Mouse (Mus musculus): ENCODE measurements around the gene Ngrn.

Ngrn gene

DNA sequence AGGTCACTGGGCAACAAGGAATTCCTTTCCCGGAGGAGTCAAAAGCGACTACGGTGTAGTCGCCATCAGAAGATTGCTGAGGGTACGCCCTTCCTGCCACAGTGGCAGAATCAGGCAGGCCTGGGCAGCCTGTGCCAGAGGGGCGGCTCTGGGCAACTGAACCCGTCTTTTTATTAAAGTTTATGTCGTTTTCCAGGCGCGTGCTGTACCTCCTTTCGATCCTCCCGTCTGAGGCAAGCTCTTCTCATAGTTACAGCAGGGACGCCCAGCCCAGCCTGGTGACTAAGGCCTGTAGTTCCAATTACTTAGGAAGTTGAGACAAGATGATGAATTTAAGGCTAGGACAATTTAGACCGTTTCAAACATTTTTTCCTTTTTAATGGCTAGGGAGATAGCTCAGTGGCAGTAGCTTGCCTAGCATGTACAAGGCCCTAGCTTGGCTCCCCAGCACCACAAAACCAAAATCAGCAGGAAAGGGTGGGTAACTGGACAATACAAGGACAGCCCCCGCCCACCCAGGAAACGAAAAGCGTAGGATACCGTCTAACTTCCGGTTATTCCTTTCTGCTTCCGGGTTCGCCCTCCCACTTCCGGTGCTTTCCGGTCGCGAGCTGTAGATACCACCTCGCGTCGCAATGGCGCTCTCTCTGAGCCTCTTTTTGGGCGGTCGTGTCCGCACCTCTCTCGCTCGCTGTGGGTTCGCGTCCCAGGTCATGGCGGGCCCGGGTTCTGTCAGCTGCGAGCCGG lies at the start of gene Ngrn:
Gene Ngrn (plus strand): TSS at position 591 of the 747 bp plus-strand sequence.
- peak; percentile 89 to 95 for DNase-seq (ENCODE audit: inconsistent age in 2 of 2, low spot score in 1 of 2)

DNA sequence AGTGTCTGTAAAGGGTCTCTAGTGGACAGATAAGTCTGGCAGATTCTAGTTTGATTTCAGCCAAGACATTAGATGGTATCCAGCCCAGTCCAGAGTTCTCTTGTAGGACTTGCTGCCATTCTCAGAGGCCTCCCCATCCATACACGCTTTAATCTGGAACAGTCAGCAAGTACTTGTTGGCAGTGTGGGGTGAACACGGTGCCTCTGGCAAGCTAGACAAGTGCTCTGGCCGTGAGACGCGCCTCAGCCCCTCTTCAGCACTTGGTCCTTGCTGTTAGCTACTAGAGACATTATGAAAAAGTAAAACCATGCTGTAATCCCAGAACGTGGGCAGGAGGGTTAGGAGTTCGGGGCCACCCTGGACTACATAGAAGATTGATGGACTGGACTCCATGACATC lies 47.4 kb upstream of the Ngrn start:
- no peak for DNase-seq (ENCODE audit: inconsistent age in 2 of 2, low spot score in 1 of 2)

DNA sequence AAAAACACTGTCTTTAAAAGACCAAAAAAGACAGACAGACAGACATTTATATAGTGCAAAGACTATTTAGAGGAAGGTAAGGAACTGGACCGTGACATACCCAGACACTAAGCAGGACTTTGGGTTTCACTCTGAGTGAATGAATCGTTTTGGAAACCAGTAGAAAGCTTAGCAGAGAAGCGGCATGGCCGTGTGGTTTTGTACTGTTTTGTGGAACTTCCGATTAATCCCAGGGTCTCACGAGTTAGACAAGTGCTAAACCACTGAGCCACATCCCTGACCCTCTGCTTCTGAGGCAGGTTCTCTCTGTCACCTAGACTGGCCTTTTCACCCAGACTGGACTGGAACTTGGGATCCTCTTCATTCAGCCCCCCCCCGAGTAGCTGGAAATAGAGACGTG lies 46.6 kb upstream of the Ngrn start:
- no peak for DNase-seq (ENCODE audit: inconsistent age in 2 of 2, low spot score in 1 of 2)

DNA sequence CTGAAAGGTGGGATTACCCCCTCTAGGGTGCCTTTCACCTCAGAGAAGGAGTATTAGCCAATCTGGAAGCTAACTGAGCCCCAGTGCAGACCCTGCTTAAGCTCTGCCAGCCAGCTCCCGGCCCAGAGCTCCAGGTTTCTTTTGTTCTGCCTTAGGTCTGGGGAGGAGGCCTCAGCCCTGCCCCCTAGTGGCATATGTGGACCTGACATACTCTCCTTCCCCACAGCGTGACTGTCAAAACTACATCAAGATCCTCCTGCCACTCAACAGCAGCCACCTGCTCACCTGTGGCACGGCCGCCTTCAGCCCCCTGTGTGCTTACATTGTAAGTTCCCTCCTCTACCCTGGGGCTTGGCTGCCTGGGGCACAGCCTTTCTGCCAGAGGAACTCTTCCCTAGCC lies 45.6 kb upstream of the Ngrn start:
- peak; percentile 77 to 92 for DNase-seq (ENCODE audit: inconsistent age in 2 of 2, low spot score in 1 of 2)

DNA sequence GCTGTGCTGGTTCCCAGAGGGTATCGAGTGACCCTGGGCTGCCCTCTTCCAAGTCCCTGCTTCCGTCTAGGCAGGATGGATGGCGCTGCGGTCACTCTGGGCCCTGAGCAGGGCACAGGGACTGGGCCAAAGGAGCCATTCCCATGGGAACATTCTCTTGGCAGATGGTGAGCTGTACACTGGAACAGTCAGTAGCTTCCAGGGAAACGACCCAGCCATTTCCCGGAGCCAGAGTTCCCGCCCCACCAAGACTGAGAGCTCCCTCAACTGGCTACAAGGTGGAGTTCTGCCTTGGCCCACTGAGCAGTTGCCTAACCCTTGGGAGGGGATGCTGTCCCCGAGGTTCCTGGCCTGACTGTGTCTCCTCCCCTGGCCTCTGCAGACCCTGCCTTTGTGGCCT lies 44.4 kb upstream of the Ngrn start:
- peak; percentile 61 to 82 for DNase-seq (ENCODE audit: inconsistent age in 2 of 2, low spot score in 1 of 2)

DNA sequence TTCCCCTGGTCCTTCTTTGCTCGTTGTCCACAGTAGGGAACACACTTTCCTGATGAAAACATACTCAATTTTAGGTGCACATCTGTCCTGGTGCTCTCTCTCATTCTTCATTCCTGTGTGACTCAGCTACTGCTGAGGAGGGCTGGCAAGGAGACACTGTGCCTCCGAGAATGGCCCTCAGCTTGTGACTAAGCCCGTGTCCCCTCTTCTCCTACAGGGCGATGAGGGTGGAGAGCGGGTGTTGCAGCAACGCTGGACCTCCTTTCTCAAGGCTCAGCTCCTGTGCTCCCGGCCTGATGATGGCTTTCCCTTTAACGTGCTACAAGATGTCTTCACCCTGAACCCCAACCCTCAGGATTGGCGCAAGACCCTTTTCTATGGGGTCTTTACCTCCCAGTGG lies 42.3 kb upstream of the Ngrn start:
- DNase-seq (ENCODE audit: inconsistent age in 2 of 2, low spot score in 1 of 2): peak; percentile 80

DNA sequence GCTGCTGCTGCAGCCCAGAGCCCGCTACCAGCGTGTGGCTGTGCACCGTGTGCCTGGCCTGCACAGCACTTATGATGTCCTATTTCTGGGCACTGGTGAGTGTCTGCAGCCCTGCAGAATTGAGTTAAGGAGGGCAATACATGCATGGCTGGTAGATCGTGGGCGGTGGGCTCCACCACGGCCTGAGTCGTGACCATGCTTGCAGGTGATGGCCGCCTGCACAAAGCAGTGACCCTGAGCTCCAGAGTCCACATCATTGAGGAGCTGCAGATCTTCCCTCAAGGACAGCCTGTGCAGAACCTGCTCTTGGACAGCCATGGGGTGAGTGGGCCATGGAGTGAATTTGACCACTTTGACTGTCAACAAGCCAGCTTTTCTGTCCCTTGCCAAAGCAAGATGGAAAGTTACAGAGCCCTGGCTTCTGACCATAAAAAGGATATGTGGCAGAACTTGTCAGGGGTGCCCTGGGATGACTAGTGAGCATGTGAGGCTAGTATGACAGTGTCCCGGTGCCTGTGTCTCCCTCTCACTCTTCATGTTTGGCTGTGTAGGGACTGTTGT lies 40.7 kb upstream of the Ngrn start:
- peak; percentile 70 to 79 for DNase-seq (ENCODE audit: inconsistent age in 2 of 2, low spot score in 1 of 2)

DNA sequence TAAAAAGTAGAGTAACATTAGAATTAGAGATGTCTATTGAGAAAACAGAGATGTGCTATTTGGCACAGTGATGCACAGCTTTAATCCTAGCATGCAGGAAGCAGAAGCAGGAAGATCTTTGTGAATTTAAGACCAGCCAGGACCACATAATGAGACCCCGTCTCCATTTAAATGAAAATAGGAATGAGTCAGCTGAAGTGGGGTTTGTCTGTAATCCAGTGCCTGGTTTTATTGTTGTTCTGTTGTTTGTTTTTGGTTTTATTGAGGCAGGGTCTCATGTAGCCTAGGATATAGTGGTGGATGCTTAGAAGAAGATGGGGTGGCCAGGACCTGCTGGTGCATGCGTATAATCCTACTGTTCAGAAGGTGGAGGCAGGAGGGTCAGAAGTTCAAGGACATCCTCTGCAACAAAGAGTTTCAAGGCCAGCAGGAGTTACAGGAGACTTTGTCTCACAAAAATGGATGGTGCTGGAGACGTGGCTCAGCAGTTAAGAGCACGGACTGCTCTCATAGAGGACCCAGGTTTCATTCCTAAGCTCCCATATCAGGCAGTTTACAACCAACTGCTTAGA lies 39.8 kb upstream of the Ngrn start:
- peak in 1 of 2 experiments; percentile 51 for DNase-seq (ENCODE audit: inconsistent age in 2 of 2, low spot score in 1 of 2)

DNA sequence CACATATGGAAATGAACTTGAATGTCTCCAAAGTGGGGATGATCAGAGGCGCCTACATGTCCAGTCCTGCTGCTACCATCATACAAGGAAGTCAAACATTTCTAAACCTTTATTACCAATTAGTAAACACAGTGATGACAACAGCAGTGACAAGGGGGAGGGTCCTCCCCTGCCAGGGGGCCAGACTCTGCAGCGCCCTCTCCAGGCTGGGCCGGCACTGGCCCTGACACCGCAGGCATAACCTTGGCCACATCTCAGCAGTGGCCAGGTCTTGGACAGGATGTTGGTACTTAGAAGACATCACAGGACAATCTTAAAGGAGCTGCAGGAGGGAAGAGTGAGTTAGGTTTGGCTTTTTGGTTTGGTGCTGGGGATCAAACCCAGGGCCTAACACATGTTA lies 34.0 kb upstream of the Ngrn start:
- peak in 1 of 2 experiments; percentile 46 for DNase-seq (ENCODE audit: inconsistent age in 2 of 2, low spot score in 1 of 2)

DNA sequence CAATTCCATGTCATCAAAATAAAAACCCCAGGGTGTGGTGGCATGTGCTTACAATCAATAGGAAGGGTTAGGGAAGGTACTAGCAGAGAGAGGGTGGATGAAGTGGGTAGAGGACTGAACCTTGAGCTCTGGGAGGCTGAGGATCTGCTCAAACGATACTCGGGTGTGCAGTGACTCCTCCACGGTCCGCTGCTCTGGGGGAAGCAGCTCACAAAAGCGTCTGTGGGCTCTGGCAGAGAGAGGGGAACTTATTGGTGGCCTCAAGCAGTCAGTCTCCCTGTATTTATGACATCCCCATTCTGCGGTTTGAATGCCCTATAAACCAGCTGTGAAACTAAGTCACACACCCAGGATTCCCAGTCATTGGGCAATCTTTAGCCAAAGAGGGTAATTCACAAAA lies 30.8 kb upstream of the Ngrn start:
- peak in 1 of 2 experiments; percentile 32 for DNase-seq (ENCODE audit: inconsistent age in 2 of 2, low spot score in 1 of 2)

DNA sequence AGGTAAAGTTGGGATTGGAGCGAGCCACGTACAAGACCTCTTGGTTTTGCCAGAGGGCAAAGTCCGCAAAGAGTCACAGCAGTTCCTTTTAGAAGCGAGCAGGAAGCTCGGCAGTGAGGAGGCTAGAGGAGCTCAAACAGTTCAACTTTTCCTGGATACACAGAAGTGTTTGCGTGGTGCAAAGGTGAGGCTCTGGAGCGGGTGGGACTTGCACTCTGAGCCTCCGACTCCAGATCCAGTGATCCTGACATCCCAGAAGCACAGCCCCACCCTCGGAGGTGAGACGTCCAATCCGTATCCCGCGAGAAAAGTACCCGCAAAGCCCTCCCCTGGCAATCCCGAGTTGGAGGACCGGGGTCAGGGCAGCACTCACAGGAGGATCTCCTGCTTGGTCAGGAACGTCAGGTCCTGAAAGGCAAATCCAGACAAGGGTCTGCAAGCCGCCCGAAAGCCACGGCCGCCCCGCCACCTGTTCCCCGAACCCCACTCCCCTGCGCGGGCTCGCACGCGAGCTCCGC lies 29.0 kb upstream of the Ngrn start:
- no peak for DNase-seq (ENCODE audit: inconsistent age in 2 of 2, low spot score in 1 of 2)

DNA sequence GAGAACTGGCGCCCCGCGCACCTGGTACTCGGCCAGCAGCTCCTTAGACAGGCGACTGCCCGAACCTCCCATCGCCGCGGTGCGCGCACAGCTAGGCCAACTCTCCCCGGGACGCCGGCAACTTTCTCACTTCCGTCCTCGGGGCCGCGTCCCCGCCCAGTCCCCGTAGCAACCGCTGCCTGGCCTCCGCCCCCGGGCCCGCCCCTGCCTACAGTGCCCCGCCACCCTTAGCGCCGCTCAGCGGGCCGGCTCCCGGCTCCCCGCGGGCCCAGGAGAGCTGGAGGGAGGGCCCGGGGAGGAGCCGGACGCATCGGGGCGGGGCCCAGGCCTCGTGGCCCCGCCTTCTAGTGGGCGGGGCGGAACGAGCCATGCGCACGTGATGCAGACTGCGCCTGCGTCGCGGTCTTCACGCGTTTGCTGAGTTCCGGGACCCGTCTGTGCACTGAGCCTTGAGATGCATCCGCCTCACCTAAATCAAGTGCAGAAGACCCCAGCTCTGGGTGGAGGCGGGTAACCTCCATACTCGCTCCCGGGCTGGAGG lies 28.5 kb upstream of the Ngrn start, which contains the start of the genes Cib1 and Gdpgp1:
Gene Cib1 (minus strand): TSS at position 325 of the 541 bp plus-strand sequence.
Gene Gdpgp1 (plus strand): TSS at position 377 of the 541 bp plus-strand sequence.
- DNase-seq (ENCODE audit: inconsistent age in 2 of 2, low spot score in 1 of 2): peak; percentile 99

DNA sequence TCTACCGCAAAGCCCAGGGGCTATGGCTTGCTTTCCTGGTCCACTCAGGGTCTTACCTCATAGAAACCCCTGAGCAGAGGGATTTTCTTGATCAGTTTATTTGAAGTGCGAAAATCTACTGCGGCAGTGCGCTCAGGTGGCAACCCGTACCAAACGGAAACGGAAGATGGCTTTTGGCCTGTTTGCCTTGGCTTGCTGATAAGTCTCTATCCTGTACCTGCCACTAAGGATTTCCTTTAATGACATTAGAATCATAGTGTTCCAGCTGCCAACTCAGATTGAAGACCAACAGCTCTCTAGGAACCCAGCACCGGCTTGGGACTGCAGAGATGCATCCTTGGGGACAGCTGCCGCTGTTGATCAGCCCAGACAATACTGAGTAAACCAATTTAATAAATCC lies 27.2 kb upstream of the Ngrn start:
- no peak for DNase-seq (ENCODE audit: inconsistent age in 2 of 2, low spot score in 1 of 2)

DNA sequence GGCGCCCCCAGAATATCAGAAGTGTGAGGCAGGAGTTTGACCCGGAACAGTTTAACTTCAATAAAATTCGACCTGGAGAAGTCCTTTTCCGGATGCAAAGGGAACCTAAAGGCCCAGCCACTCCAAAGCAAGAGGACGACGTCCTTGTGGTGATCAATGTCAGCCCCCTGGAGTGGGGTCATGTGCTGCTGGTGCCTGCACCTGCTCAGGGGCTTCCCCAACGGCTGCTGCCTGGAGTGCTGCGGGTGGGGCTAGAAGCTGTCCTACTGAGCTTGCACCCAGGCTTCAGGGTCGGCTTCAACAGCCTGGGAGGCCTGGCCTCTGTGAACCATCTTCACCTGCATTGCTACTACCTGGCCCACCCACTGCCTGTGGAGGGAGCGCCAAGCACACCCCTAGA lies 22.5 kb upstream of the Ngrn start:
- DNase-seq (ENCODE audit: inconsistent age in 2 of 2, low spot score in 1 of 2): peak in 1 of 2 experiments; percentile 22

DNA sequence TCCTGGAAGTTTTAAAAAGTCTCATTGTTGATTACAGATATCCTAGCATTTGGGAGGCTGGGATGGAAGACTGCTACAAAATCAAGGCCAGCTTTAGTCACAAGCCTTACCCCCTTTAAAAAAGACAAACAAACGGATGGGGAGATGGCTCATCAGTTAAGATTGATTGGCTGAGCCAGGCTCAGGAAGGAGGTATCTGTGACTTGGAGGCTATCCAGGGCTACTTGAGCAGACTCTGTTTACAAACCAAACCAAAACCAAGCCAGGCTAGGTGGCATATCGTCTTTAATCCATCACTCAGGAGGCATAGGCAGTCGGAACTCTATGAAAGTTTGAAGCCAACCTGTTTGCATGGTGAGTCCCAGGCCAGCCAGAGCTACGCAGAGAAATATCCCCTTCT lies 19.4 kb upstream of the Ngrn start:
- peak in 1 of 2 experiments; percentile 62 for DNase-seq (ENCODE audit: inconsistent age in 2 of 2, low spot score in 1 of 2)

DNA sequence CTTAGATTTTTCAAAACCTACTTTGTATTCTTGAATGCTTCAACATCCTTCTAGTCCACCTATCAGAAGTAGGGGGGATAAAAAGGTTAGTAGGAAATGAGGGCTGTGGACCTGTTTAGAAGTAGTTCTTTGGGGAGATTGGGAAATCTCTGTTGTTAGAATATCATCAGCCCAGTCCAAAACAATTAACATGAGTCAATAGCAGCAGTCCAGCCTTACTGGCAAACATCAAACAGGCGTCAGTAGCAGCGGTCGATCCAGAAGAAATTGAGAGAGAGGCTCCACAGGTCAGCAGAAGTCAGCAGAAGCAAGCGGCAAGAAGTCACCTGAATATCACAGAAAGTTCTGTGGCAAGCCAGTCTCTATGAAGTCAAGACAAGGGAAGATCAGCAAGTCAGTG lies 16.2 kb upstream of the Ngrn start:
- DNase-seq (ENCODE audit: inconsistent age in 2 of 2, low spot score in 1 of 2): no peak

DNA sequence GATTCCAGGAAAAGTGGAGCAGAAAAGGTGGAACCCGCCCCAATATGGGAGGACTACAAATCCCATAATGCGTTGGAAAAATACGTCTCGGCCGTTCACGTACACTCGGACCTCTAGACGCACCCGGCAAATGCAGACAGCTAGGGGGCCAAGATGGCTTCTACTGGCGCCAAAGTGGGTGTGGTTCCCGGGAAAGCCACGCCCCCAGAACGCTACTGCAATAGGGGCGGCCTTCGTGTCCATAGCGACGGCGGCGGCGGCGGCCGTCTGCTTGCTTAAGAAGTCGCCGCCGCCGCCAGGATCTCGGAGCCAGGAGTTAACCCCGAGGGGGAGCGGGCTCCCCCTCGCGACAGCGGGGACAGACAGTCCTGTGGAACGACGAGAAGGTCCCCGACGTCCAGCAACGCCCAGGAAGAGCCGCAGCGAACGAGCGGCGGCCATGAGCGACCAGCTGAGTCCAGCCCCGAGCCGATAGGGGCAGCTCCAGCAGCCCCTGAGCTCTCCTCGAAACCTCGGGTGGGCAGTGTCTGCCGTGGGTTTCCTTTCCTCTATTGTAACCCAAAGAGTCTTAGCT lies 14.8 kb upstream of the Ngrn start, which contains the start of gene Ttll13:
Gene Ttll13 (plus strand): TSS at position 229 of the 574 bp plus-strand sequence.
- DNase-seq (ENCODE audit: inconsistent age in 2 of 2, low spot score in 1 of 2): peak; percentile 99

DNA sequence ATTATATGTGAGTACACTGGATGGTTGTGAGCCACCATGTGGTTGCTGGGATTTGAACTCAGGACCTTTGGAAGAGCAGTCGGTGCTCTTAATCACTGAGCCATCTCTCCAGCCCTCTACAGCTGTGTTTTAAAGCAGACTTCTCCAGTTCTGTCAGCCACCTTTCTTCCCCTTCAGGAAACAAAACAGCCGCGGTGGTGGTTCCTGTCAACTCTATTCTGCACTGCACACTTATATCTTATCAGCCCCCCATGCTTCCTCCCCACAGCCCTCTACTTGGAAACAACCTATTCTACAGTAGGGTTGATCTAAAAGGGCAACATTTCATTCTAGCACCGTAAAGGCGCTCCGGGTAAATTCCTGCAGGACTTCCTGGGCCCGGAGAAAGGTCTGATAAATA lies 14.2 kb upstream of the Ngrn start:
- peak in 1 of 2 experiments; percentile 46 for DNase-seq (ENCODE audit: inconsistent age in 2 of 2, low spot score in 1 of 2)

DNA sequence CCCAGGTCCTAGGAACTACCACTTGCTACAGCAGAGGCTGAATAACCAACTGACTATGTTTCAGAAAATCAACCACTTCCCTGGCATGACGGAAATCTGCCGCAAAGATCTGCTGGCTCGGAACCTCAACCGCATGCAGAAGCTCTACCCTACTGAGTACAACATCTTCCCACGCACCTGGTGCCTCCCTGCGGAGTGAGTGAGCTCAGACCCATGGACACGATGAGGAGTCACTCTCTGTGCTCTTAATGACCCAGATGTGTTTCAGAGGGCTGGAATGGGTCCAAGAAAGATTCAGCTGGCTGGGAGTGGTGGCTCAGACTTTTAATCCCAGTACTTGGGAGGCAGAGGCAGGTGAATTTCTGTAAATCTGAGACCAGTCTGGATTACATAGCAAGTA lies 8.6 kb upstream of the Ngrn start:
- no peak for DNase-seq (ENCODE audit: inconsistent age in 2 of 2, low spot score in 1 of 2)

DNA sequence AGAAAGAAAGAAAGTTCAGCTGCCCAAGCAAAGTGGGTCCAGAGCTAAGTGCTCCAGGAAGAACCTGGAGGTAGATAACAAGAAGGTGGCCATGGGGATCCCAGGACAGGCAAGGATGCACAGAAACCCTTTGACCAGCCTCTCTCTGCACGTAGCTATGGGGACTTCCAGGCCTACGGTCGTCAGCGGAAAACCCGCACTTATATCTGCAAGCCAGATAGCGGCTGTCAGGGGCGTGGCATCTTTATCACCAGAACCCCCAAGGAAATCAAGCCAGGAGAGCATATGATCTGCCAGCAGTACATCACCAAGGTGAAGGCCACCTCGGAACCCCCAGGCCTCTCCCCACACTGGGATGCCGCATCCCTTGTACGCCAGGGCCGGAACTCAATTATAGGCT lies 8.1 kb upstream of the Ngrn start:
- no peak for DNase-seq (ENCODE audit: inconsistent age in 2 of 2, low spot score in 1 of 2)

DNA sequence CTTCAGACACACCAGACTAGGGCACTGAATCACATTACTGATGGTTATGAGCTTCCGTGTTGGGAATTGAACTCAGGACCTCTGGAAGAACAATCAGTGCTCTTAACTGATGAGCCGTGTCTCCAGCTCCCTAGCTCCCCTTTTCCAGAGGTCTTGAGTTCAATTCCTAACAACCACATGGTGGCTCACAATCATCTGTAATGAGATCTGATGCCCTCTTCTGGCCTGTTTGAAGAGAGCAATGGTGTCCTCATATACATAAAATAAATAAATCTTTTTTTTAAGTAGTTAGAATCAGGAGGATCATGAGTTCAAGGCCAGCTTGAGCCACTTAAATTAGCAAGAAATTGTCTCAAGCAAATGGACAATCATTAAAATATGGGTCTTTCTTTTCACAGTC lies 5.0 kb upstream of the Ngrn start:
- peak in 1 of 2 experiments; percentile 56 for DNase-seq (ENCODE audit: inconsistent age in 2 of 2, low spot score in 1 of 2)

Data from adrenal gland, adult (tissue).